Mouse (Mus musculus) CH12.LX (cell line): ENCODE data around the gene Zbtb37.

Experiments used
- CTCF ChIP-seq, 2 experiments: IDR thresholded peaks in 1 of 2; conservative IDR thresholded peaks in 1 of 2; 2 replicates each; pipeline ENCODE4 v1.5.1; 2011 to 2012; ENCODE audit warnings: low read depth in 2 of 2, low read length in 2 of 2, improper control_type of control experiment in 1 of 2, inconsistent platforms in 1 of 2, mild to moderate bottlenecking in 1 of 2, moderate library complexity in 1 of 2
- MAX ChIP-seq: IDR thresholded peaks from 2 replicates; pipeline ENCODE4 v1.6.1; 2011; ENCODE audit warnings: low read length, improper control_type of control experiment
- POLR2A ChIP-seq: IDR thresholded peaks from 2 replicates; pipeline ENCODE4 v1.6.1; 2011; ENCODE audit warnings: low read depth, mild to moderate bottlenecking, improper control_type of control experiment, low read length

- no peak for TF ChIP-seq POLR2A
- no peak for TF ChIP-seq CTCF (conservative IDR thresholded peaks at IDR 0.05 in 1 of 2, IDR thresholded peaks at IDR 0.05 in 1 of 2; ENCODE audit: low read depth in 2 of 2, low read length in 2 of 2)
- 0 out of 2 replicates have a peak, but pooled peaks have one; percentile 30 for TF ChIP-seq MAX
Measured at GRCm38 (mm10) chr1:161040855-161041254, 6.2 kb upstream of the Zbtb37 start.
